Mouse (Mus musculus) intestine, postnatal 0 days (tissue): Measurements from ENCODE around the gene Arpc5. TPM values are rescaled to one million over a fixed set of nuclear protein-coding genes. Genes with fewer than 3 reads are reported as not detected.
A peak's percentile ranks its signal among the peaks of the same experiment; 100 is the strongest.

Experiments used
- ATAC-seq: fragments of 200-750 bp; cut with Nextera tagmentation; 2 replicates; pipeline ENCODE4 v1.8.0; 2017; ENCODE audit warnings: mild to moderate bottlenecking, moderate TSS enrichment, moderate library complexity
- H3K27ac ChIP-seq: fragments of 300-500 bp; sonication (generic); 2 replicates; pipeline ENCODE4 v1.5.1; 2014; ENCODE audit warnings: mild to moderate bottlenecking, low read depth, low read length, moderate library complexity
- H3K27me3 ChIP-seq: fragments of 300-500 bp; sonication (generic); replicated peaks from 2 replicates; pipeline ENCODE4 v1.6.1; 2014; ENCODE audit warnings: low read length, mixed read lengths; ENCODE audit not compliant: control insufficient read depth, insufficient read depth
- H3K36me3 ChIP-seq: fragments of 300-500 bp; sonication (generic); 2 replicates; pipeline ENCODE4 v1.6.1; 2014; ENCODE audit warnings: mild to moderate bottlenecking, moderate library complexity; ENCODE audit not compliant: control insufficient read depth, insufficient read depth
- H3K4me1 ChIP-seq: fragments of 300-500 bp; sonication (generic); replicated peaks from 2 replicates; pipeline ENCODE4 v1.6.1; 2014; ENCODE audit warnings: antibody characterized with exemption, low read length, mixed read lengths; ENCODE audit not compliant: control insufficient read depth, insufficient read depth
- H3K4me2 ChIP-seq: fragments of 300-500 bp; sonication (generic); replicated peaks from 2 replicates; pipeline ENCODE4 v1.6.1; 2014; ENCODE audit warnings: low read depth, mild to moderate bottlenecking, moderate library complexity
- H3K4me3 ChIP-seq: fragments of 300-500 bp; sonication (generic); 2 replicates; pipeline ENCODE4 v1.5.1; 2014; ENCODE audit warnings: low read depth, low read length
- H3K9ac ChIP-seq: fragments of 300-500 bp; sonication (generic); 2 replicates; pipeline ENCODE4 v1.6.1; 2014; ENCODE audit warnings: mild to moderate bottlenecking, low read depth, low read length
- H3K9me3 ChIP-seq: fragments of 300-500 bp; sonication (generic); 2 replicates; pipeline ENCODE4 v1.6.1; 2016; ENCODE audit warnings: mixed run types; ENCODE audit not compliant: control insufficient read depth
- CTCF ChIP-seq: sonication (generic); IDR thresholded peaks from 2 replicates; pipeline ENCODE4 v1.5.1; 2016; ENCODE audit warnings: low read depth, mild to moderate bottlenecking, control low read depth, antibody characterized with exemption, moderate library complexity
- WGBS: fragments of 180-500 bp; shearing (Covaris S2); extraction: QIAGEN DNeasy Blood & Tissue Kit; methylation state at CpG from one replicate; pipeline ENCODE4 v1.1.7; 2014; 5-methylcytosine and 5-hydroxymethylcytosine counted together
- polyA plus RNA-seq: library from polyadenylated mRNA; unstranded; fragments of >200 nt; fragmentation: Nextera tagmentation; extraction: Ambion mirVana; gene quantifications from 2 replicates; pipeline ENCODE4 v1.2.1, GENCODE M21; 2015

Gene Arpc5
- polyA plus RNA-seq, 1 experiment from 2014 or later = 468 TPM

GRCm38 (mm10) chr1:152788121-152788660 lies 21.8 kb downstream of the Arpc5 start:
- peak overlapping the region; percentile 15; the same call in 1 of the 2 replicates for H3K27ac ChIP-seq
- H3K9me3 ChIP-seq = no peaks in the 10 kb centered on the region
- no peak overlapping the region for H3K4me3 ChIP-seq
- no peaks in the 10 kb centered on the region for H3K27me3 ChIP-seq
- no peaks in the 10 kb centered on the region for H3K36me3 ChIP-seq
- ATAC-seq = no peak
- no peak for TF ChIP-seq CTCF
- 0 out of 2 replicates have a peak, but pooled peaks cover 3% of the 10 kb centered on the region for H3K4me1 ChIP-seq
- H3K4me2 ChIP-seq = no peak overlapping the region
- WGBS = 22% methylated on average over 4 of the region's 4 CpGs
- H3K9ac ChIP-seq = no peak overlapping the region

DNA sequence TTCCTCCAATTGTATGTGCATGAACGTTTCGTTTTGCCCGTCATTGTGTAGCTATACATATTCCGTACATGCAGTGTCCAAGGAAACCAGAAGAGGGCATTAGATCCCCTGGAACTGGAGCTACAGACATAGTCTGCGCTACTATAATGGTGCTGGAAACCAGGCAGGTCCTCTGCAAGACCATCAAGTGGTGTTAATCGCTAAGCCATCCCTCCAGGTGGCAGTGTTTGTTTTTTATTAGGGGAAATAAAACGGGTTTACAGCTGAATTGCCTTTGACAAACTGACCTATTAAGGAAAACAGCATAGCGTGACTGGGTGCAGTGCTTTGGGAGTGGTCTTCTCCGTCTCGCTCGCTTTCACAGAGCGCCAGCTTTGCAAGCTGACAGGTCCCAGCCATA lies 23.9 kb downstream of the Arpc5 start:
- WGBS = 18% methylated on average over 12 of the region's 12 CpGs
- TF ChIP-seq CTCF = peak; percentile 92

DNA sequence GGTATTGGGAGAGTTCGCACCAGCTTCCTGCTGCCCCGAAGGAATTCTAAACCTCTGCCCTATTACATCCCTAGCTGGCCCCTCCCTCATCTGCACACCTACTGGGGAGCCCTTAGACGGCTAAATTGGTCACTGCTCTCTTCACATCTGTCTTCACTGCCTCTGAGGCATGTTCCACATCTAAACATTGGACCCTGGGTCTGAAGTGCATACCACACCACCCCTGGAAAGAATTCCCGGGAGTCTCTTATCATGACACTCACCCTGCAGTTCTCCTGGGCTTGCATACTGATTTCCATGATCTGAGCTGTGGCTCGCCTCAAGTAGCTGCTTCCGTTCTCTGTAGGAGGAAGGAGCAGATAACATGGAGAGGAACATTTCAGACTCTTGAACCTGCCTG lies 24.5 kb downstream of the Arpc5 start:
- WGBS = 7% methylated on average over 6 of the region's 6 CpGs
- no peaks in the 10 kb centered on the region for H3K27me3 ChIP-seq
- H3K36me3 ChIP-seq = no peaks in the 10 kb centered on the region
- ATAC-seq = peak; percentile 87
- 0 out of 2 replicates have a peak, but pooled peaks cover 4% of the 10 kb centered on the region for H3K4me1 ChIP-seq
- H3K27ac ChIP-seq = peak overlapping the region; percentile 22; the same call in 1 of the 2 replicates
- no peak for TF ChIP-seq CTCF
- H3K4me3 ChIP-seq = no peak overlapping the region
- no peaks in the 10 kb centered on the region for H3K9me3 ChIP-seq
- H3K4me2 ChIP-seq = peak overlapping the region; percentile 48
- no peak overlapping the region for H3K9ac ChIP-seq

More for the DNA sequence above, 23.9 kb downstream of the Arpc5 start:
- Histone ChIP-seq H3K36me3 (no peaks in the 10 kb centered on the region), H3K4me2 (peak overlapping the region; percentile 48), H3K4me1 (0 out of 2 replicates have a peak, but pooled peaks cover 3% of the 10 kb centered on the region), H3K27me3 (no peaks in the 10 kb centered on the region), H3K9ac (no peak overlapping the region), H3K27ac (0 out of 2 replicates have a peak overlapping the region, but pooled peaks have one; percentile 22), H3K4me3 (no peak overlapping the region), H3K9me3 (no peaks in the 10 kb centered on the region)
- peak; percentile 78 for ATAC-seq

DNA sequence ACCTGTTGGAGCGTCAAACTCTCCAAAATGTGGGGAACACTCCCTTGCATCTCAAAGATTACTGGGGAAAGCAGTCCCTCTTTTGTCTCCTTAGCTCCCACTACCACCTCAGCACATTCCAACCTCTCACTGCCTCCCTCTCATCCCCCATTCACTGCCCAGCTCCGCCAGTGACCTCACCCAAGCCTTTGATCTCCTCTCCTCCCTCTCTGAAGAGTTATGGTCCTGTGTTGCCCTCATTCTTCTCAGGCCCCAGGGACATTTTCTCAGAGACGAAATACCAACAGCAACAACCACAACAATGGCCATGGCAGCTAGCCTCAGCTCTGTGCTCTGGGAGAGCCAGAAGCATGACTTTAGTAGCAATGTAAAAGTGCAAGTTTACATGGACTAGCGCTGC lies 24.9 kb downstream of the Arpc5 start:
- peak; percentile 5; the same call in 1 of the 2 replicates for TF ChIP-seq CTCF
- WGBS = 38% methylated on average over 4 of the region's 4 CpGs
- Histone ChIP-seq H3K27ac (peak overlapping the region; percentile 11; the same call in 1 of the 2 replicates), H3K9ac (no peak overlapping the region), H3K4me1 (0 out of 2 replicates have a peak, but pooled peaks cover 7% of the 10 kb centered on the region), H3K36me3 (no peaks in the 10 kb centered on the region), H3K9me3 (no peaks in the 10 kb centered on the region), H3K4me2 (no peak overlapping the region; the same call in 1 of the 2 replicates), H3K27me3 (no peaks in the 10 kb centered on the region), H3K4me3 (no peak overlapping the region)
- peak; percentile 31 for ATAC-seq

GRCm38 (mm10) chr1:152792736-152793494 lies 26.6 kb downstream of the Arpc5 start:
- Histone ChIP-seq H3K9me3 (no peaks in the 10 kb centered on the region), H3K4me3 (no peak overlapping the region), H3K36me3 (no peaks in the 10 kb centered on the region), H3K4me2 (no peak overlapping the region), H3K4me1 (0 out of 2 replicates have a peak, but pooled peaks cover 7% of the 10 kb centered on the region), H3K27me3 (no peaks in the 10 kb centered on the region), H3K9ac (no peak overlapping the region), H3K27ac (no peak overlapping the region)
- ATAC-seq = no peak
- WGBS = 72% methylated on average over 12 of the region's 12 CpGs
- no peak for TF ChIP-seq CTCF

DNA sequence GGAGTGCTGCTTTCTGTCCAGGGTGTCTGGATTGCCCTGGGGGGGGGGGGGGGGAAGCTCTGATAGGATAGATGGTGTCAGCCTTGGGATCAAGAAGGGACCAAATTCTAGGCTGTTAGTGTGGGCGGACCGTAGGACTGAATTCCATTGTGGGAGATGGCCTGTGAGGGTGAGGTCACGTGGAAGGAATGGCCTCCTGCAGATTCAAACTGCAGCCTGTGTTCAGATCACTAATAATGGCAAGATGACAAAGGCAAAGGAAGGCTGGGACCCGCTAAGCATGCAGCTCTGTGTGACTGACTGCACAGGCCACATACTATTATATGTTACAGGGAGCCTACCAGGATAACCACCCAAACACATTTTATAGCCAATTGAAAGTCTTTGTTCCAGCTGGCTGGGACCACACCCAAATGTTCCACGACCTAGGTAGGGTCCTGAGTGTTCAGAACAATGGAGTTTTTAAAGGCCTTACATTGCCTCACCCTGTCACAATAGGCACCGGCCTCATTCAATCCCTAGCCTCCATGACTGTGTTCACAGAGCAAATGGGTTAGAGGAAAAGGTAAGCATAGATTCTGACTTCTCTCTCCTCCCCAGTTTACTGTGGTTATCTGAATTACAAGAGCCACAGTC lies 27.3 kb downstream of the Arpc5 start:
- Histone ChIP-seq H3K4me2 (no peak overlapping the region), H3K27ac (no peak overlapping the region), H3K9me3 (no peaks in the 10 kb centered on the region), H3K9ac (no peak overlapping the region), H3K4me1 (0 out of 2 replicates have a peak, but pooled peaks cover 7% of the 10 kb centered on the region), H3K36me3 (no peaks in the 10 kb centered on the region), H3K4me3 (no peak overlapping the region), H3K27me3 (no peaks in the 10 kb centered on the region)
- TF ChIP-seq CTCF = no peak
- 73% methylated on average over 6 of the region's 6 CpGs for WGBS
- no peak for ATAC-seq
